Mouse (Mus musculus) lung, postnatal 4 days (tissue): ENCODE results near the gene Osbpl11.
"Not testable (repeated sequence)": the region's sequence is repeated elsewhere in the genome, so short reads cannot be mapped to it uniquely, and the experiment has no call there.

Experiments
- DNase-seq, 2 experiments: peaks; one replicate each; pipeline ENCODE4 v3.0.0; 2021

Osbpl11 gene

DNA sequence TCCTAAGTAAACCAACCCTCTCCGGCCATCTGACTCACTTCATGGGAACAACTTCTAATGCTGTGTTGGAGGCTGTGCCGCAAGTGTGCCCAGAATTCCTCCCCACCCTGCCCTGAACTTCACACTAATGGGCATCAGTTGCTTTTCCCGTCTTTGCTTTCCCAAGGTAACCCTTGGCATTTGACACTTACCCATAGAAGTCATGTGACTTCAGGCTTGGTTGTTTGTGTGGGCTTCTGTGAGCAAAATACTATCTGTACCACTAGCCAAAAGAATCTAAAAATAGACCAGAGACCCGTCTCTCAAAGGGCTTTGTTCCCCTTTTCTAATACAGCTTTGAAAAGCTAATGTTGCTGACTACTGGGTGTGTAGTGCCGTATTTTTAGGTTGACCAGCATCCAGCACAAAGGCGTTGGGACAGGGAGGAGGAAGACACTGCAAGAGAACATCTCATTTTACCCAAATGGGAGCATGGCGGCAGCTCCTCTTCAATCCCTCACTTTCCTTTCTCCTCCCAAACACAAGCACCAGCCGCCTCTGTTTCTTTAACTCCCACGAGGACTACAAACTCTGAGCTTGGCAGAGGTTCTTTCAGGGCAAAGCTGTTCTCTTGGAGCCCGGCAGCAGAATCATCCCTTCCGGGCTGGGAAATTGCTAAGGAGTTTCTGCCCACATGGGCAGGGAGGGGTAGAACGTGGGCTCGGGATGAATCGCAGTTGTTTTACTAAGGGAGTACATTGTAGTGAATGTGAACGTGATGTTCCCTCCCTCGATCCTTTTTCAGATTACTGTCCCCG, 6.4 kb upstream of the Osbpl11 start:
- DNase-seq = no peak

DNA sequence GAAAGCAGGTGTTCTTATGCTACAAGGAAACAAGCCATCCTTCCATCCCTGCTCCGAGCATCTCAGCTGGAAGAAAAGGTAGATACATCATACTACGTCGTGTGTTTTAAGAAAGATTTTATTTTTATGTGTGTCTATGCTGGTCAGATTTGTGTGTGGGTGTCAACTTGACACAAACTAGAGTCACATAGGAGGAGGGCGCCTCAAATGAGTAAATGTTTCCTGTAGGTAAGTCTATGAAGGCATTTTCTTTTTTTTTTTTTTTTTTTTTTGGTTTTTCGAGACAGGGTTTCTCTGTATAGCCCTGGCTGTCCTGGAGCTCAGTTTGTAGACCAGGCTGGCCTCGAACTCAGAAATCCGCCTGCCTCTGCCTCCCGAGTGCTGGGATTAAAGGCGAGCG, 5.6 kb upstream of the Osbpl11 start:
- DNase-seq = not testable (repeated sequence)

DNA sequence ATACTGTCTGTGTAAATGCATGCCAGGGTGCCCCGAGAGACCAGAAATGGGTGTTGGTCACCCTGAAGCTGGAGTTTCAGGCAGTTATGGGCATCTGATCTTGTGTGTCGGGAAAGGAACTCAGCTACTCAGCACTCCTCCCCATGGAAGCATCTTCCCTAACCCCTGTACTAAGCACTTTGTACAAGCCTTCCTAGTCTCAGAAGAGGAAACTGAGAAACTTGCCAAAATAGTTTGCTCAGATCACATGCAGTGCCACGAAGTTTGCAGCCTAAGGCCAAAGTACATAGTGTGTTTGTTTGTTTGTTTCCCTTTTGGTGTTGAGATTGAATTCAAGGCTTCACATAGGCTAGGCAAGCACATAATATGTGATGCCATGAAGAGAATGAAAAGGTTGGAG, 5.0 kb upstream of the Osbpl11 start:
- no peak for DNase-seq

- no peak for DNase-seq
Measured at GRCm38 (mm10) chr16:33180793-33181192, 4.1 kb upstream of the Osbpl11 start.

- DNase-seq = peak; percentile 32 to 41
Measured at GRCm38 (mm10) chr16:33185261-33186046, 583 bp downstream of the Osbpl11 start.

DNA sequence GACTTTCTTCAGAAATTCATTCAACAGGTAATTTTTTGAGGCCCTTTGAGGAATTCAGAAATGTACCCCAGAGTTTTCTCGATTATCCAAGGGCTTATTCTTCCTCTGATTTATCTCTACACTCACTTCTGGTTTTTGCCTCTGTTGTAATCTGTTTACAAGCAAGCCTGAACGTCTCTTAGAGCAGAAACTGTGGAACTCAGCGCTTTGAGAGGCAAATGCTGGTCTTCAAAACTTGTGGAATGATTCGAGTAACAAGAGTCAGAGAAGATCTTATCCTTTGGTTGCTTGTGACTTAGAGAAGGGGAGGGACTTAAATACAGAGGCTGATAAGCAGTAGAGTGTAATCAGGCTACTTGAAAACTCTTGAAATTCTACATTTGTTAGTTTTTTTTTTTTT, 1.3 kb downstream of the Osbpl11 start:
- no peak for DNase-seq

DNA sequence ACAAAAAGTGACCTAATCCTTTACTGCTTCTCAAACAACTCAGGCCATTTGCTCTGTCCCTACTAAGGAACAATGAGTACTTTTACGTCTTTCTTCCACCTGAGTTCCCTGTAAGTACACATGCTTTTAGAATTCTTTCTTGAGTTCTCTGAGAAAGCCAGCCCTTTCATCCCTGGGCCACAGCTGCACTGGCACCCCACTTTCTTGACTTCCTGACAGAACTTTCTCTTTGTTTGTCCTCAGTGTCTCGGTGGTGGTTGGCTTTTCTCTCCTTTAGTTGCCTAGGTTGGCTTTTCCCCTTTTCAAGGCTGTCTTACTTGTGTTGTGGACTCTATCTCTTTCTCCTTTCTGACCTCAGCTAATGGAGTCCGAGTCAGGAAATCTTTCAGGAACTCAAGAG, 3.2 kb downstream of the Osbpl11 start:
- DNase-seq = no peak

DNA sequence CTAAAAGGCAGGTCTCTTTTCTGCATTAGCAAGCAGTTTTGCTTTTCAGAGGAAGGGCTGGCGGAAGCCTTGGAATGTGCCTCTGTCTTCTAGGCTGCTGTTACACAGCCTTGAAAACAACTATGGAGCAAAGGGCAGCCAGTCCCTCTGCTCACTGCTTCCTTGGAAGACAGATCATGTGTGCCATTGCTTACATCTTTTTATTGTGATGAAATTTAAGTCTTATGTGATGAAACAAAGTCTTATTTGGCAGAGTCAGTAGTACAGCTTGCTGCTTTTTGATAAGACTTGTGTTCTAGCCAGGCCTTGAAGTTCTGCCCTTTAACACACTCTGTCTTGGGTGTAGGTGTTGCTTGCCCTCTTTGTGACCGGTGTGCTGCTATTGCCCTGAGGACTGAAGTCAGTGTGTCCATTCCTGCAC, 6.8 kb downstream of the Osbpl11 start:
- DNase-seq = peak; percentile 46 to 69

DNA sequence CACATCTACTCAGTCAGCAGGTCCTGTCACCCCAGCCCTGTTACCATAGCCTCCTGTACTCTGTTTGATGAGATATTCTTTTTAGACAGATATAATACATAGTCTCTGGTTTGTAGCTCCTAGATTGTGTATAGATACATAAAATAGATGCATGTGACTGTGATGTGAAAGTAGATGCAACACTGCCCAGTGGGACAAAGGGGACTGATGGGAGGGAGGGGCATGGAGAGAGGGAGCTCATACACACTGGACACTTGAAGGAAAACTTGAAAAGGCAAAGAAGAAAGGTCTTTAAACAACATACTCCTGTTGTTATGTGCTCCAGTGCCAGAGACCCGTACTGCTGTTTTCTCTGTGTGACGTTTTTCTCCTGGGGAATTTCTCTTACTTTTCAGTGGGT, 7.4 kb downstream of the Osbpl11 start:
- DNase-seq = no peak

DNA sequence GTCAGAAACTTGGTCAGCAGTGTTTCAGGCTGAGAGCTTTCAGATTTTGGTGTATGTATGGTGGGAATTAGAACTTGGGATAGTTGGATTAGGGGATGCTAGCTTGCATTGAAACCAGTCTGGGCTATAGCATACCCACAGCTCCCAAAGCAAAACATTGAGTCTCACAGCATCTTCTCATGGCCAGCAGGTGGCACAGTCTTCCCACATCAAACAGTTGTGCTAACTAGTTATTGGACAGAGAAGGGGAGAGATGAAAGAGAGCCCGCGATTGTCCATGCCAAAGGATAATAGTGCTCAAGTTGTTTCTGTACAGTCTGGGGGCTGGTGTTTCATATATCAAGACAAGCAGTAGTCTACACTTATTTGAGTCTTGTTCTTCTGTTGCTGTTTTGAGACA, 8.8 kb downstream of the Osbpl11 start:
- peak; percentile 37 to 53 for DNase-seq

GRCm38 (mm10) chr16:33195686-33196313, 10.9 kb downstream of the Osbpl11 start:
- peak in 1 of 2 experiments; percentile 48 for DNase-seq

DNA sequence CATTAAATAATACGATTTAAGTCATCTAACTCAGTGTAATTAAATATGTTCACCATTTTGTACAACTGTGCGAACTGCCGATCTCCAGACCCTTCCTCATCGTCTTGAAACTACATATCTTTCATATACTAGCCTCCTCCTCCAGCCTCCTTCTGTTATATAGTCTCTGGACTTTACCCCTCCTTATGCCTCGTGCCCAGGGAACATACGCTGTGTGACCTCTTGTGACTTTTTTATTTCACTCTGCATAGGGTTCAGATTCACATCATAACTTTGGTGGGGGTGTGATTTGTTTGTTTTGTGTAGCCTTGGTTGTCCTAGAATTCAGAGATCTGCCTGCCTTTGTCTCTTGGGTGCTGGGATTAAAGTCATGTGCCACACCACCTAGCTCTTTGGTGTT, 11.7 kb downstream of the Osbpl11 start:
- DNase-seq = no peak

- DNase-seq = no peak
Measured at GRCm38 (mm10) chr16:33200589-33200988, 15.7 kb downstream of the Osbpl11 start.

DNA sequence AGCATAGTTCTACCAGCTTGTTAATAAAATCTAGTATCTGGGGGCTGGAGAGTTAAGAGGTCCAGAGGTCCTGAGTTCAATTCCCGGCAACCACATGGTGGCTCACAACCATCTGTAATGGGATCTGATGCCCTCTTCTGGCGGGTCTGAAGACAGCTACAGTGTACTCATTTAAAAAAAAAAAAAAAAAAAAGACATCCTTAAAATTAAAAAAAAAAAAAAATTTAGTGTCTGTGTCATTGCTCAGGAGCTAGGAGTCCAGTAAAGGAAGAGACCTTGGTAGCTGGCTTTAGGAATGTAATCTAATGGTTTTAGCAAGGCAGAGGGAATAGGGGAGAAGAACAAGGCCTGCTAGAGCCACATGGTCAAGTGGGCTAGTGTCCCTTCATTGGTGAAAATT, 25.9 kb downstream of the Osbpl11 start:
- DNase-seq = no peak

- DNase-seq = no peak
Measured at GRCm38 (mm10) chr16:33216313-33217003, 31.6 kb downstream of the Osbpl11 start.

- not testable (repeated sequence) for DNase-seq
Measured at GRCm38 (mm10) chr16:33217553-33218085, 32.7 kb downstream of the Osbpl11 start.

DNA sequence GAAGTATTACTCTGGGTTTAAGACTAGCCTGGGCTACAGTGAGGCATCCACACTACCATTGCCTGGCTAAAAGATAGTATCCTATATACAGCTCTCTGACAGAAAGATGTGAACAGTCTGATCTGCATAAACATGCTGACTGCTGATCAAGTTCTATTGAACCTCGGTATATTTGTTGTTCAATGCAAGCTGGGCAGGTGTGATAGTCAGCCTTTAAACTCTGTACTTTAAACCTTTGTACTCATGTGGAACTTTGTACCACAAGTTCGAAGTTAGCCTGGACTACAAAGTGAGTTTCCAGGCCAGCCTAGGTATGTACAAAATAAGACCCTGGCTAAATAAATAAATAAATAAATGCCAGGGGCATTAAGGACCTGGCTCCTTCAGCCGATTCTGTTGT, 37.6 kb downstream of the Osbpl11 start:
- no peak for DNase-seq

- no peak for DNase-seq
Measured at GRCm38 (mm10) chr16:33224381-33224780, 39.5 kb downstream of the Osbpl11 start.

GRCm38 (mm10) chr16:33234128-33234527, 49.3 kb downstream of the Osbpl11 start:
- DNase-seq = no peak

DNA sequence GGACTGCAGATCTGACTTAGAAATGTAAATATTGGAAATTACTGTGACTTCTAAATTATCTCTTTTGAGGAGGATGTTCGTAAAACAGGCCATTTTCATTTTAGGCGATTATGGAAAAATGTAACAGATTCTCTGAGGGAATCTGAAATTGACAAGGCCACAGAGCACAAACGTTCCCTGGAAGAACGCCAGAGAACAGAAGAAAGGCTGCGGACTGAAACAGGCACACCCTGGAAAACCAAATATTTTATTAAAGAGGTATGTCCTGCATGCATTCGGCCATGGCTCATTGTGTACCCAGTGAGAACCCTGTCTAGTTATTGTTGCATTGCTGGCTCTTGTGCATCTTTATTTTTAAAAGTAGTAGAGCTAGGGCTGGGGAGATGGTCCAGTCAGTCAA, 51.3 kb downstream of the Osbpl11 start:
- DNase-seq = no peak

DNA sequence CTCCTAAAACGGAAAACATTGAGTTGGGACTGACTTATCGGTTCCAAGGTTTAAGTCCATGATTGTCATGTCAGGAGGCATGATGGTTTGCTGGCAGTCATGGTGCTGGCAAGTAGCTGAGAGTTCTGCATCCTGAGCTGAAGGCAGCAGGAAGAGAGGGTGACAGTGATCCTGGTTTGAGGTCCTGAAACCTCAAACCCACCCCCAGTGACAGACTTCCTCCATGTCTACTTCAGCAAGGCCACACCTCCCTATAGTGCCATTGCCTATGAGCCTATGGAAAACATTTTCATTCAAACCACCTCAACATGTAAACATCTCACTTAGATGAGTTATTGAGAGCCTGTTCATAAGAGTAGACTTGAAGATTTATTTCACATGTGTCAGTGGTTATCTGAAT, 54.4 kb downstream of the Osbpl11 start:
- DNase-seq = no peak

DNA sequence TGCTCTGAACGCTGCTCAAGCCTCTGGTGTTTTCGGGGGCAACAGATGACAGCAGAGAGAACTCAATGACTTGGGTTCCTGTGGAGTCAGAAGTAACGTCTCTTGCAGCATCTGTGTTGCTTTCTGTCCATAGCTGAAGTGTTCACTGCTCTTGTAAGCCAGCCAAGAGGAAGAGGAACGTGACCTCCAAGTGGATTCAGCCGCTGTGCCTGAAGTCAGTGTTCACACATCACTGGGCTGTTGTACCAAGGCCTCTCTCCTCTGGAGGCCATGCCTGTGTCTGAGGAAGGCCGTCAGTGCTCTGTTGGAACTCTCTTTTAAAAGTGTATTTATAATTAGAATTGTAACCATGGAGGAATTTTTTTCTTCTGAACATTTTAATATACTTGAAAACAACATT, 57.2 kb downstream of the Osbpl11 start:
- no peak for DNase-seq
